Mouse (Mus musculus): Measurements from ENCODE around the gene Ncf1. TPM values are rescaled to one million over a fixed set of nuclear protein-coding genes. Genes with fewer than 3 reads are reported as not detected.

Gene Ncf1
- total RNA-seq, 2 experiments from 2014 or later: 6.7 to 9.2 TPM

GRCm38 (mm10) chr5:134173206-134173605 lies 56.2 kb downstream of the Ncf1 start:
- no peak for DNase-seq (ENCODE audit: low spot score in 2 of 2)
- intact Hi-C loops (cut with DNase I): no loop called here

- DNase-seq (ENCODE audit: low spot score in 2 of 2): no peak
- intact Hi-C loops (cut with DNase I): no loop called here
Observed at GRCm38 (mm10) chr5:134170167-134170566, 59.3 kb downstream of the Ncf1 start.

Other genes with a start within 250 kb of the Ncf1 start
- 10 to 100 TPM; 65.7 to 67.8 TPM for gene Castor2, start 129.9 kb downstream of the Ncf1 start, total RNA-seq (2021)
- gene Rcc1l, start 52.9 kb downstream of the Ncf1 start, total RNA-seq (2021): 10 to 100 TPM; 15.7 to 16.0 TPM
- gene Gtf2ird2, start 45.6 kb downstream of the Ncf1 start, total RNA-seq (2021): 10 to 100 TPM; 14.5 to 15.4 TPM
- gene Gtf2i, start 85.1 kb upstream of the Ncf1 start, total RNA-seq (2021): 100 to 1,000 TPM; 205 to 240 TPM
- gene Gtf2ird1, start 227.1 kb upstream of the Ncf1 start, total RNA-seq (2021): 10 to 100 TPM; 36.4 to 43.8 TPM

Data from left cerebral cortex, postnatal 14 days (tissue).